Mouse (Mus musculus) midbrain, embryonic 15.5 days (tissue): ENCODE data around the gene Zhx3. TPM values are rescaled to one million over a fixed set of nuclear protein-coding genes. Genes with fewer than 3 reads are reported as not detected.
A peak's percentile ranks its signal among the peaks of the same experiment; 100 is the strongest.

Experiments
- ATAC-seq: fragments of 200-750 bp; cut with Nextera tagmentation; replicated peaks from 2 replicates; pipeline ENCODE4 v1.8.0; 2017; ENCODE audit warnings: moderate TSS enrichment
- H3K27ac ChIP-seq: fragments of 300-500 bp; sonication (generic); 2 replicates; pipeline ENCODE4 v1.5.1; 2015; ENCODE audit warnings: mild to moderate bottlenecking, inconsistent platforms
- H3K27me3 ChIP-seq: fragments of 300-500 bp; sonication (generic); replicated peaks from 2 replicates; pipeline ENCODE4 v1.6.1; 2015; ENCODE audit warnings: inconsistent platforms
- H3K36me3 ChIP-seq: fragments of 300-500 bp; sonication (generic); replicated peaks from 2 replicates; pipeline ENCODE4 v1.6.1; 2015; ENCODE audit warnings: inconsistent platforms
- H3K4me1 ChIP-seq: fragments of 300-500 bp; sonication (generic); 2 replicates; pipeline ENCODE4 v1.6.1; 2015; ENCODE audit warnings: inconsistent platforms
- H3K4me2 ChIP-seq: fragments of 300-500 bp; sonication (generic); 2 replicates; pipeline ENCODE4 v1.6.1; 2015; ENCODE audit warnings: inconsistent platforms, mild to moderate bottlenecking, moderate library complexity
- H3K4me3 ChIP-seq: fragments of 300-500 bp; sonication (generic); 2 replicates; pipeline ENCODE4 v1.5.1; 2015; ENCODE audit warnings: mild to moderate bottlenecking, inconsistent platforms
- H3K9ac ChIP-seq: fragments of 300-500 bp; sonication (generic); 2 replicates; pipeline ENCODE4 v1.6.1; 2015; ENCODE audit warnings: mild to moderate bottlenecking, inconsistent platforms
- H3K9me3 ChIP-seq: fragments of 300-500 bp; sonication (generic); 2 replicates; pipeline ENCODE4 v1.6.1; 2016; ENCODE audit warnings: inconsistent platforms
- WGBS: fragments of 180-500 bp; shearing (Covaris S2); methylation state at CpG from one replicate; pipeline ENCODE4 v1.1.7; 2015; ENCODE audit warnings: mixed read lengths; 5-methylcytosine and 5-hydroxymethylcytosine counted together
- polyA plus RNA-seq: library from polyadenylated mRNA; unstranded; fragments of >200 nt; fragmentation: Nextera tagmentation; extraction: Ambion mirVana; gene quantifications from 2 replicates; pipeline ENCODE4 v1.2.1, GENCODE M21; 2015

Gene Zhx3
- polyA plus RNA-seq = 22.3 and 22.5 TPM in 2 replicates

- Histone ChIP-seq H3K4me2 (peak within 1 kb of the TSS; percentile 59), H3K4me3 (peak within 1 kb of the TSS; percentile 71), H3K4me1 (peaks cover 27% of the 10 kb centered on the region), H3K27ac (peak within 1 kb of the TSS; percentile 96), H3K27me3 (no peaks in the 10 kb centered on the region), H3K36me3 (no peaks in the 10 kb centered on the region), H3K9me3 (no peaks in the 10 kb centered on the region), H3K9ac (peak within 1 kb of the TSS; percentile 89)
- 5% methylated on average over 38 of the region's 48 CpGs for WGBS
- peak; percentile 98 for ATAC-seq
Observed at GRCm38 (mm10) chr2:160872890-160873382, at the start of gene Zhx3. Gene Zhx3 (minus strand): TSS chr2:160872998.

DNA sequence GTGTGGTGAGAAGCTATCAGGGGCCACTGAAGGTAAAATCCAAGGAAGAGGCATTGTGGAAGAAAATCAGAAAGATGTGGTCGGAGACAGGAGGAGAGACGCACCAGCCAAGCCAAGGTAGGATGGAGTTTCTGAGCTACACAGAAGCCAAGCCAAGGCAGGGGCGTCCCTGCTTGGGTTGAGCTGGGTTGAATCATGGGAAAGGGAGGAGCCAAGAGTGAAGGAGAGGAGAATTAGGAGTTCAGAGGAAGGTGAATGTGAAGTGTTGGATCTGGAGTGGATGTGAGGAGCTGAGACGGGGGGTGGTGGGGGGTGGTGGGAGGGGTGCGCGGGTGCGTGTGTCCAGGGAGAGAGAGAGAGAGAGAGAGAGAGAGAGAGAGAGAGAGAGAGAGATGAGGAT lies 48.5 kb upstream of the Zhx3 start:
- Histone ChIP-seq H3K4me2 (no peak overlapping the region), H3K9ac (no peak overlapping the region), H3K36me3 (no peaks in the 10 kb centered on the region), H3K4me1 (no peaks in the 10 kb centered on the region), H3K9me3 (no peaks in the 10 kb centered on the region), H3K4me3 (no peak overlapping the region), H3K27ac (no peak overlapping the region), H3K27me3 (no peaks in the 10 kb centered on the region)
- 90% methylated on average over 3 of the region's 7 CpGs for WGBS
- ATAC-seq = no peak

- no peak overlapping the region for H3K4me3 ChIP-seq
- no peaks in the 10 kb centered on the region for H3K36me3 ChIP-seq
- peaks cover 9% of the 10 kb centered on the region; the same call in 1 of the 2 replicates for H3K27me3 ChIP-seq
- H3K9ac ChIP-seq = no peak overlapping the region
- H3K4me2 ChIP-seq = no peak overlapping the region
- H3K27ac ChIP-seq = no peak overlapping the region
- H3K9me3 ChIP-seq = no peaks in the 10 kb centered on the region
- ATAC-seq = 0 out of 2 replicates have a peak, but pooled peaks have one; percentile 14
- no peaks in the 10 kb centered on the region for H3K4me1 ChIP-seq
- 74% methylated on average over 2 of the region's 2 CpGs for WGBS
Observed at GRCm38 (mm10) chr2:160918930-160919215, 46.1 kb upstream of the Zhx3 start.

DNA sequence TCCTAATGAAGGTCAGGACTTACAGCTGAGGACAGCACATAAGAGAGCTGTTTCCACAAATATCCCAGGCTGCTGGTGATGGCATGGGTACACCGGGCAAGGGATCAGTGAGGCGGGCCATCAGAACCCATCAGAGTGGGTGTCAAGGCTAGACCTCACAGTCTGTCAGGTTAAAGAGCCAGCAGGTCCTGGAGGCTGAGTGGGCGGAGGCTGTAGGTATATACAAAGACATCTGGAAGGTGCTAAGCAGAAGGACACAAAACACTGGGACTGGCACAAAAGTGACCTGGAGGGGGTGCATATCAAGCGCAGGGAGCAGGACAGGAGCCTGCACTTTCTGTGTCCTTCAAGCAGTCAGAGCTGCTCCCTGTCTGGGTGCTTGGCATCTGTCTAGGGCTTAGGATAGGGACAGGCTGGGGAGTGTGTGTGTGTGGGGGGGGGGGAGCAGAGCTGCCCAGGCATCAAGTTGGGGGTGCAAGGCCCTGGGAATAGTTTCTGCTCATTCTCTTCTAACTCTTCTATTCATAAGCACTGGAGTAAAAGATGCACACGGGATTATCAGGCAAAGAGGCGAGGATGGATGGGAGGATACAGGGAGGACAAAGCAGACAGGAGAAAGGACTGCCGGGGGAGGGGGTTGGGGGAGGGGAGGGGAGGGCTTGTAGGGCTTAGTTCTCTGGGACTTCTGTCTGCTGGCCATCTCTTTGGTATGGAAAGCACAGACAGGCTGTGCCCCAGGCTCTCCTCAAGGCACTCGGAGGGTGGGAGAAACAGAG lies 45.5 kb upstream of the Zhx3 start:
- Histone ChIP-seq H3K9ac (no peak overlapping the region), H3K9me3 (no peaks in the 10 kb centered on the region), H3K4me2 (no peak overlapping the region), H3K36me3 (no peaks in the 10 kb centered on the region), H3K27me3 (peaks cover 9% of the 10 kb centered on the region; the same call in 1 of the 2 replicates), H3K4me3 (no peak overlapping the region), H3K4me1 (no peaks in the 10 kb centered on the region), H3K27ac (no peak overlapping the region)
- WGBS = 42% methylated on average over 8 of the region's 8 CpGs
- ATAC-seq = no peak; the same call in 1 of the 2 replicates

DNA sequence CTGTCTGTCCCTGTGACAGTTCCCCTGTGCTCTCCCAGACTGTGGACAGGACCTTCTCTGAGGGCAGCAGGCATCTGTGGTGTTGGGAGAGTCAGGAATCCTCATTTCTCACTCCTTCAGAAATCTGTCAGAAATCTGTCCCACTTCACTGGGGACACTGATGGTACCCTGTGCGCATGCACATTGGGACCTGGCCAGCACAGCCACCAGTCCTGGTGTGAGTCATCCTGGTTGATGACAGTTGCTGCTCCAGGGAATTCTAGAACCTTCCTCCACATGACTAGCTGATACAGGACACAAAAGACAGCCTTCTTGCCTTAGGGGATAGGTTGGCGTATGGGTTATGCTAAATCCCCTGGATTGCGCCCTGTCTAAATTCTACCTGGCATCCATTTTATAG lies 44.5 kb upstream of the Zhx3 start:
- no peak for ATAC-seq
- Histone ChIP-seq H3K9ac (no peak overlapping the region), H3K4me1 (peaks cover 3% of the 10 kb centered on the region), H3K4me2 (no peak overlapping the region), H3K4me3 (no peak overlapping the region), H3K9me3 (no peaks in the 10 kb centered on the region), H3K27me3 (peaks cover 19% of the 10 kb centered on the region), H3K27ac (no peak overlapping the region), H3K36me3 (no peaks in the 10 kb centered on the region)
- 85% methylated on average over 3 of the region's 3 CpGs for WGBS

GRCm38 (mm10) chr2:160916714-160917113 lies 43.9 kb upstream of the Zhx3 start:
- ATAC-seq = no peak
- no peak overlapping the region for H3K4me2 ChIP-seq
- H3K9ac ChIP-seq = no peak overlapping the region
- WGBS = 59% methylated on average over 8 of the region's 8 CpGs
- no peak overlapping the region for H3K27ac ChIP-seq
- H3K4me3 ChIP-seq = no peak overlapping the region
- H3K27me3 ChIP-seq = peaks cover 23% of the 10 kb centered on the region
- peaks cover 9% of the 10 kb centered on the region for H3K4me1 ChIP-seq
- H3K36me3 ChIP-seq = no peaks in the 10 kb centered on the region
- no peaks in the 10 kb centered on the region for H3K9me3 ChIP-seq

GRCm38 (mm10) chr2:160915821-160916610 lies 43.2 kb upstream of the Zhx3 start:
- no peaks in the 10 kb centered on the region for H3K36me3 ChIP-seq
- peaks cover 13% of the 10 kb centered on the region for H3K4me1 ChIP-seq
- H3K27me3 ChIP-seq = peaks cover 30% of the 10 kb centered on the region
- ATAC-seq = no peak
- no peak overlapping the region for H3K27ac ChIP-seq
- no peak overlapping the region for H3K9ac ChIP-seq
- 74% methylated on average over 13 of the region's 13 CpGs for WGBS
- H3K4me2 ChIP-seq = no peak overlapping the region
- no peak overlapping the region for H3K4me3 ChIP-seq
- H3K9me3 ChIP-seq = no peaks in the 10 kb centered on the region

DNA sequence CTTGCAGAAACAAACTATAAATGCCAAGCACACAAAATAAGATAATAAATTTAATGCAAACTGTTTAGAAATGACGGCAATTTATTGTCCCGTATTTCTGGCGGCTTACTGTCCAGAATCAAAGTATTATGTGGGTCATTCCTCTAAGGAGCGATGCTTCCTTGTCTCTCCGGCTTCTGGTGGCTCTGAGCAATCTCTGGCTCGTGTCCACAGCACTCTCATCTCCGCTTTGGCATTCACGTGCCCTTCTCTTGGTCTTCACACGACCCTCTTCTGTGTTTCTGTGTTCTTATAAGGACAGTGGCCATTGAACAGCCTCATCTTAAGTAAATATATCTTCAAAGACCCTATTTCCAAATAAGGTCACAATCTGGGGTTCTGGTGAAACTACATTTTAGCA lies 41.9 kb upstream of the Zhx3 start:
- ATAC-seq = no peak
- no peaks in the 10 kb centered on the region for H3K36me3 ChIP-seq
- no peak overlapping the region for H3K9ac ChIP-seq
- H3K4me1 ChIP-seq = peaks cover 13% of the 10 kb centered on the region
- no peak overlapping the region for H3K4me3 ChIP-seq
- H3K4me2 ChIP-seq = no peak overlapping the region
- peaks cover 42% of the 10 kb centered on the region for H3K27me3 ChIP-seq
- H3K27ac ChIP-seq = no peak overlapping the region
- H3K9me3 ChIP-seq = no peaks in the 10 kb centered on the region
- 86% methylated on average over 9 of the region's 9 CpGs for WGBS

DNA sequence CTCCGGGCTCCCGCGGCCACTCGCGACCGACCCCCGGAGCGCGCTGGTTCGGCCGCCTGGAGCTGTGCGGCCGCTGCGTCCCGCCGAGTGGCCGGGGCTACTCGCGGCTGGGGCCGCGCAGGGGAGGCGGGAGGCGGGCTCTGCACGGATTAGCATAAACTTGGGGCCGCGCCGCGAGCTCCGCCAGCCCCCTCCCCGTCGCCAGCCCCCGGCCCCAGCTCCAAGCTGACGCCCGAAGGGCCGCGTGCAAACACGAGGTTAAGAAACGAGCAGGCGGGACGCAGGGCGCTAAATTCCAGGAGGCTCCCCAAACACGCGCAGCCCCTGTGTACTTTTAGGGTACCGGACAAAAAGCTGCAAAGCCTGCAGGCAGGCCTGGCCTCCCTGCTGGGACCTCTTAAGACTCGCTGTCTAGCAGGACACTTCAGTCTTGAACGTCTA lies 39.5 kb upstream of the Zhx3 start, which contains the start of gene Emilin3:
Gene Emilin3 (minus strand): TSS at position 98 of the 441 bp plus-strand sequence.
- H3K4me3 ChIP-seq = peak within 1 kb of the TSS; percentile 40
- H3K36me3 ChIP-seq = no peaks in the 10 kb centered on the region
- peaks cover 44% of the 10 kb centered on the region for H3K27me3 ChIP-seq
- WGBS = under 1% methylated on average over 46 of the region's 46 CpGs
- peak; percentile 53 for ATAC-seq
- H3K9me3 ChIP-seq = no peaks in the 10 kb centered on the region
- peak within 1 kb of the TSS; percentile 11 for H3K9ac ChIP-seq
- no peak within 1 kb of the TSS for H3K27ac ChIP-seq
- peaks cover 13% of the 10 kb centered on the region for H3K4me1 ChIP-seq
- H3K4me2 ChIP-seq = peak within 1 kb of the TSS; percentile 84

- ATAC-seq = peak; percentile 50; the same call in 1 of the 2 replicates
- peaks cover 44% of the 10 kb centered on the region for H3K27me3 ChIP-seq
- H3K4me2 ChIP-seq = peak overlapping the region; percentile 84
- H3K4me3 ChIP-seq = peak overlapping the region; percentile 40
- H3K36me3 ChIP-seq = no peaks in the 10 kb centered on the region
- H3K9ac ChIP-seq = peak overlapping the region; percentile 11
- WGBS = 1% methylated on average over 57 of the region's 64 CpGs
- no peaks in the 10 kb centered on the region for H3K9me3 ChIP-seq
- H3K4me1 ChIP-seq = peaks cover 13% of the 10 kb centered on the region
- no peak overlapping the region for H3K27ac ChIP-seq
Observed at GRCm38 (mm10) chr2:160911558-160912201, 38.9 kb upstream of the Zhx3 start.

GRCm38 (mm10) chr2:160910633-160911032 lies 37.8 kb upstream of the Zhx3 start:
- WGBS = 95% methylated on average over 5 of the region's 5 CpGs
- peaks cover 42% of the 10 kb centered on the region for H3K27me3 ChIP-seq
- no peak for ATAC-seq
- H3K9ac ChIP-seq = no peak overlapping the region
- no peaks in the 10 kb centered on the region for H3K36me3 ChIP-seq
- no peak overlapping the region for H3K4me2 ChIP-seq
- H3K4me1 ChIP-seq = peaks cover 13% of the 10 kb centered on the region
- H3K4me3 ChIP-seq = no peak overlapping the region
- no peak overlapping the region for H3K27ac ChIP-seq
- H3K9me3 ChIP-seq = no peaks in the 10 kb centered on the region

GRCm38 (mm10) chr2:160908607-160909006 lies 35.8 kb upstream of the Zhx3 start:
- peaks cover 13% of the 10 kb centered on the region for H3K4me1 ChIP-seq
- no peak for ATAC-seq
- no peak overlapping the region for H3K27ac ChIP-seq
- no peak overlapping the region for H3K4me2 ChIP-seq
- 61% methylated on average over 18 of the region's 18 CpGs for WGBS
- no peak overlapping the region for H3K4me3 ChIP-seq
- H3K27me3 ChIP-seq = peaks cover 35% of the 10 kb centered on the region
- H3K36me3 ChIP-seq = no peaks in the 10 kb centered on the region
- H3K9ac ChIP-seq = no peak overlapping the region
- H3K9me3 ChIP-seq = no peaks in the 10 kb centered on the region
